Mouse (Mus musculus) kidney, embryonic 14.5 days (tissue): ENCODE measurements around the gene Inf2. TPM values are rescaled to one million over a fixed set of nuclear protein-coding genes. Genes with fewer than 3 reads are reported as not detected.
A peak's percentile ranks its signal among the peaks of the same experiment; 100 is the strongest.

Experiments used
- ATAC-seq: fragments of 200-750 bp; cut with Nextera tagmentation; 2 replicates; pipeline ENCODE4 v1.8.0; 2017; ENCODE audit warnings: moderate number of reproducible peaks, mild to moderate bottlenecking, moderate TSS enrichment, moderate library complexity; ENCODE audit not compliant: low FRiP score, low TSS enrichment
- H3K27ac ChIP-seq: fragments of 300-500 bp; sonication (generic); 2 replicates; pipeline ENCODE4 v1.5.1; 2014; ENCODE audit warnings: low read depth, mild to moderate bottlenecking, low read length, moderate library complexity, mixed read lengths
- H3K27me3 ChIP-seq: fragments of 300-500 bp; sonication (generic); 2 replicates; pipeline ENCODE4 v1.6.1; 2014; ENCODE audit warnings: mild to moderate bottlenecking, low read length; ENCODE audit not compliant: control insufficient read depth, insufficient read depth
- H3K36me3 ChIP-seq: fragments of 300-500 bp; sonication (generic); 2 replicates; pipeline ENCODE4 v1.6.1; 2014; ENCODE audit warnings: low read length, mixed read lengths; ENCODE audit not compliant: control insufficient read depth, insufficient read depth
- H3K4me1 ChIP-seq: fragments of 300-500 bp; sonication (generic); 2 replicates; pipeline ENCODE4 v1.6.1; 2014; ENCODE audit warnings: low read length, mixed read lengths; ENCODE audit not compliant: control insufficient read depth, insufficient read depth
- H3K4me2 ChIP-seq: fragments of 300-500 bp; sonication (generic); replicated peaks from 2 replicates; pipeline ENCODE4 v1.6.1; 2014; ENCODE audit warnings: low read depth, mild to moderate bottlenecking, low read length
- H3K4me3 ChIP-seq: fragments of 300-500 bp; sonication (generic); 2 replicates; pipeline ENCODE4 v1.5.1; 2014; ENCODE audit warnings: mild to moderate bottlenecking, low read length
- H3K9ac ChIP-seq: fragments of 300-500 bp; sonication (generic); 2 replicates; pipeline ENCODE4 v1.6.1; 2014; ENCODE audit warnings: low read depth, mild to moderate bottlenecking, low read length, moderate library complexity
- H3K9me3 ChIP-seq: fragments of 300-500 bp; sonication (generic); 2 replicates; pipeline ENCODE4 v1.6.1; 2016; ENCODE audit warnings: low read length; ENCODE audit not compliant: control insufficient read depth
- WGBS: fragments of 180-500 bp; shearing (Covaris S2); extraction: QIAGEN DNeasy Blood & Tissue Kit; methylation state at CpG from one replicate; pipeline ENCODE4 v1.1.7; 2014; 5-methylcytosine and 5-hydroxymethylcytosine counted together
- polyA plus RNA-seq: library from polyadenylated mRNA; unstranded; fragments of >200 nt; fragmentation: Nextera tagmentation; extraction: Ambion mirVana; gene quantifications from 2 replicates; pipeline ENCODE4 v1.2.1, GENCODE M21; 2014

The Inf2 gene
- polyA plus RNA-seq, 1 experiment from 2014 or later = 5.8 TPM

GRCm38 (mm10) chr12:112651778-112652439, 63.3 kb downstream of the Inf2 start:
- H3K27ac ChIP-seq = no peak overlapping the region
- WGBS = 84% methylated on average over 5 of the region's 5 CpGs
- H3K9ac ChIP-seq = no peak overlapping the region
- no peak overlapping the region for H3K4me2 ChIP-seq
- 0 out of 2 replicates have a peak, but pooled peaks cover 6% of the 10 kb centered on the region for H3K4me1 ChIP-seq
- no peak overlapping the region for H3K4me3 ChIP-seq
- H3K27me3 ChIP-seq = no peaks in the 10 kb centered on the region
- no peaks in the 10 kb centered on the region for H3K9me3 ChIP-seq
- peaks cover 92% of the 10 kb centered on the region for H3K36me3 ChIP-seq
- no peak for ATAC-seq

DNA sequence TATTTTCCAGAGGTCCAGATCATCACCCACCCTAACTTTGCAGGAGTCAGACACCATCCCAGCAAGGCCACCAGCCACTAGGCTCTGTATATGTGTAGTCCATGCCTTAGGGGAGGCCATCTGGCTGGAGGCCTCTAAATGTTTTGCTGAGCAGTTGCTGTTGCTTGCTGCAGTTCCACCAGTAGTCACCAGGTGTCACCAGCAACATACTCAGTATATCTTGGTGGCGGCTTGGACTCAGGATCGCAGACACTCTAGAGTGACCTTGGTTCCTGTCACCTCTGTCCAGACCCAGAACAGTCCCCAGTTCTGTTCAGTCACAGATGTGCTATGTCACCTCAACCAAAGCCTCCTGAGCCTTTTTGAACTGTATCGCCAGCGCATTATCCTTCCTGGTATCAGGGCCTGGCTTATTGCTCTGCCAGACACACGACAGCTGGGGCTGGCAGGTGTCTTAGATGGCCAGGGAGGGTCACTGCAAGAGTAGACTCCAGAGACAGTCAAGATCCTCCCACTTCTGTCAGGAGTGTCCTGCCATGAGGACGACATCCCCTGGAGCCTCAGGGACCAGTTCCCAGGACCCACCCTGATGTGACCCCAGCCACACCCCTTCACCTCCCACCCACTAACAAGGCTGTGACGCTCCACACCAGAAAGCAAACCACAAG, 64.7 kb downstream of the Inf2 start:
- H3K4me2 ChIP-seq = no peak overlapping the region
- H3K9me3 ChIP-seq = no peaks in the 10 kb centered on the region
- peak overlapping the region; percentile 65; the same call in 1 of the 2 replicates for H3K27ac ChIP-seq
- ATAC-seq = peak; percentile 58
- no peak overlapping the region for H3K4me3 ChIP-seq
- H3K4me1 ChIP-seq = 0 out of 2 replicates have a peak, but pooled peaks cover 6% of the 10 kb centered on the region
- WGBS = 35% methylated on average over 7 of the region's 7 CpGs
- H3K27me3 ChIP-seq = no peaks in the 10 kb centered on the region
- H3K9ac ChIP-seq = no peak overlapping the region
- peaks cover 92% of the 10 kb centered on the region for H3K36me3 ChIP-seq

DNA sequence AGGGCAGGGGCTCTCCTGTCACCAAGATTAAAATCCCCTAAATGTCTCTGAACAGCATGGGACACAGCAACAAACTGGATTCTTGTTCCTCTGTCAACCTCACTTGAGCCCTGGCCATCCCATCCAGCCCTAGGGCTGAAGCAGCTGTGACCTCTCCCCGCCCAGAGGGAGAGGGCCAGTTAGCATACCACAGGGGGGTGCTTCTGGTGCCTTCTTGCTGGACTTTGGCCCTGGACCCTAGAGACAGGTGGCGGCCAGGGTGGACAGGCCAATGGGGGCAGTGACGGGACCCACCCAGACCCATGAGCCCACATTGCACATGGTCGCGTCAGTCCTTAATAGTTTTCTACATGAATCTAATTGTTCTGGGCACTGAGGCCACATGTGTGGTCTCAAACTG, 65.5 kb downstream of the Inf2 start:
- H3K36me3 ChIP-seq = peaks cover 92% of the 10 kb centered on the region
- H3K4me2 ChIP-seq = no peak overlapping the region
- no peak overlapping the region; the same call in 1 of the 2 replicates for H3K27ac ChIP-seq
- ATAC-seq = no peak
- no peaks in the 10 kb centered on the region for H3K9me3 ChIP-seq
- 0 out of 2 replicates have a peak, but pooled peaks cover 6% of the 10 kb centered on the region for H3K4me1 ChIP-seq
- no peaks in the 10 kb centered on the region for H3K27me3 ChIP-seq
- H3K4me3 ChIP-seq = no peak overlapping the region
- H3K9ac ChIP-seq = no peak overlapping the region
- 83% methylated on average over 5 of the region's 5 CpGs for WGBS

GRCm38 (mm10) chr12:112658619-112659018, 70.0 kb downstream of the Inf2 start:
- Histone ChIP-seq H3K4me1 (peaks cover 37% of the 10 kb centered on the region), H3K9me3 (no peaks in the 10 kb centered on the region), H3K27ac (no peak overlapping the region), H3K9ac (no peak overlapping the region), H3K27me3 (no peaks in the 10 kb centered on the region), H3K4me3 (no peak overlapping the region), H3K4me2 (no peak overlapping the region), H3K36me3 (peaks cover 98% of the 10 kb centered on the region)
- 91% methylated on average over 7 of the region's 7 CpGs for WGBS
- ATAC-seq = no peak

- no peaks in the 10 kb centered on the region for H3K27me3 ChIP-seq
- no peak overlapping the region for H3K27ac ChIP-seq
- H3K4me3 ChIP-seq = no peak overlapping the region
- peaks cover 41% of the 10 kb centered on the region for H3K4me1 ChIP-seq
- H3K9me3 ChIP-seq = no peaks in the 10 kb centered on the region
- 89% methylated on average over 6 of the region's 6 CpGs for WGBS
- H3K4me2 ChIP-seq = no peak overlapping the region
- H3K36me3 ChIP-seq = peaks cover 98% of the 10 kb centered on the region
- H3K9ac ChIP-seq = no peak overlapping the region
- ATAC-seq = no peak
Measured at GRCm38 (mm10) chr12:112659109-112659508, 70.5 kb downstream of the Inf2 start.

DNA sequence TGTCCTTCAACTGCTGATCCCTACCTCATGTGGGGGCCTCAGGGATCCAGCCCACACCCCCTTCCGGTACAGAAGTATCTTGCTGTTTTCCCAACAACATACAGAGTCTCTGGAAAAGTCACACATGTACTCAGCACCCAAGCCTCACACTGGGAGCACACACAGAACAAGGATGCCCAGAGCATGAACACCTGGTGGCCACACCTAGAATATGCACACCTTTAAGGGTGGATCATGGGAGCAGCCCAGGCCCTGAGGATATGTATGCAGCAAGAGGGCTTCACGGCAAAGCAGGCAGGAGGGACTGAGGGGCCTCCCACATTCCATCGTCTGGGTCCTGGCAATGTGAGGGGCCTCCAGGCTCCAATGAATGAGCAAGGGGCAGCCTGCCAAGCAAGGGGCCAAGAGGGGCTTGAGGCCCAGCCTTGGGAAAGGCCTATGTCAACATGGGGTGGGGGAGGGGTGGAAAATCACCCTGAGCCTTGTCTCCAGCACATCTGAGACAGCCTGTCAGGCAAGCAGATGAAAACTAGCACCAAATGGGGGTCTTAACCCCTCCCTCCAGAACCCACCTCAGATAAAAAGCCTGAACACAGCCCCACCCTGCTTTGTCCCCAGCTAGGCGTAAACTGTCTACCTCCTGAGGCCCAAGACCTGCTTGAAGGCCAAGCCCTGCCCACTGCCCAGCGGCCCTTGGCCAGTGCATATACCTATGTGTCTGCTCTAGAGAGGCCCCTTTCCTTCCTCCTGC, 72.2 kb downstream of the Inf2 start:
- Histone ChIP-seq H3K4me1 (peaks cover 46% of the 10 kb centered on the region), H3K9me3 (no peaks in the 10 kb centered on the region), H3K9ac (peak overlapping the region; percentile 35; the same call in 1 of the 2 replicates), H3K36me3 (peaks cover 92% of the 10 kb centered on the region), H3K27ac (peak overlapping the region; percentile 86), H3K4me2 (peak overlapping the region; percentile 26), H3K4me3 (no peak overlapping the region), H3K27me3 (no peaks in the 10 kb centered on the region)
- 22% methylated on average over 5 of the region's 5 CpGs for WGBS
- peak; percentile 79 for ATAC-seq

- H3K27ac ChIP-seq = peak overlapping the region; percentile 86
- peak overlapping the region; percentile 35; the same call in 1 of the 2 replicates for H3K9ac ChIP-seq
- 73% methylated on average over 3 of the region's 3 CpGs for WGBS
- no peak for ATAC-seq
- H3K4me2 ChIP-seq = peak overlapping the region; percentile 26; the same call in 1 of the 2 replicates
- peaks cover 92% of the 10 kb centered on the region for H3K36me3 ChIP-seq
- peaks cover 51% of the 10 kb centered on the region for H3K4me1 ChIP-seq
- H3K9me3 ChIP-seq = no peaks in the 10 kb centered on the region
- no peaks in the 10 kb centered on the region for H3K27me3 ChIP-seq
- H3K4me3 ChIP-seq = no peak overlapping the region
Measured at GRCm38 (mm10) chr12:112661327-112661605, 72.7 kb downstream of the Inf2 start.

DNA sequence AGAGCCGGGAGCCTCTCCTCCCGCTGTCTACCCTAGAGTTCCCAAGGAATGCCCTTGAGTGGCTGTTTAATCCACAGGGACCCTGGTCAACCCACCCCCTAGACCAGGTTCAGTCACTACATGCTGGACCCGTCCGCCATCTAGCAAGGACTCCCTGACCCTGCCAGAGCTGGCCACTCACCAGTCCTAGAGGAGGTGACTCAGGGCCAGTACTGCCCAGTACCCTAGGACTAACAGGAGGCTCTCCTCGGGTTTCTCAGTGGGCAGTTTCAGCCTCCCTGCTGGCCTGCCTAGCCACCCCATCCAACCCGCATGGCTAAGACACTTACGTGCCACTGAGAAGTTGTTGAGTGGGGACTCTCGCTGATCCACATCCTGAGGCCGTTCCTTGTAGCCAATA, 73.3 kb downstream of the Inf2 start:
- Histone ChIP-seq H3K9me3 (no peaks in the 10 kb centered on the region), H3K4me1 (peaks cover 56% of the 10 kb centered on the region), H3K27ac (peak overlapping the region; percentile 86; the same call in 1 of the 2 replicates), H3K9ac (peak overlapping the region; percentile 18; the same call in 1 of the 2 replicates), H3K4me3 (no peak overlapping the region), H3K36me3 (peaks cover 88% of the 10 kb centered on the region), H3K4me2 (no peak overlapping the region), H3K27me3 (no peaks in the 10 kb centered on the region)
- WGBS = 63% methylated on average over 9 of the region's 9 CpGs
- no peak for ATAC-seq

DNA sequence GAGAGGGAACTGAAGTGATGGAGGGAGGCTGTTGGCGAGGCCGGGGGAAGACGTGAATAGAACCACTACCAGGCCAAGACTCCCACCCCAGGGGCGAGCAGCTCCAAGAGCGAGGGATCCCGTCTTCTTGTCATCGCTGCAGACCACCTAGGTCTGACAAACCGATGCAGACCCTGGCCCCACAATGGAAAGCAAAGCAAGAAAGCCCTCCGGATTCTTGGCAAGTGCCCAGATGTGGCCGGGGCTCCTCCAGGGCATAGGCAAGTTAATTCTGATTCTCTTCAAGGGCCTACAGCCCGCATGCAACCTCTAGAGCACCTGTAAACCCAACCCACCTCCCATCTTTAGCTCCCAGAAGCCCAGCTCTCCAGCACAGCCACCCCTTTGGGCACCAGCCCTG, 74.7 kb downstream of the Inf2 start:
- Histone ChIP-seq H3K27me3 (no peaks in the 10 kb centered on the region), H3K36me3 (peaks cover 86% of the 10 kb centered on the region), H3K27ac (no peak overlapping the region), H3K4me3 (no peak overlapping the region), H3K9ac (peak overlapping the region; percentile 5; the same call in 1 of the 2 replicates), H3K4me1 (peaks cover 58% of the 10 kb centered on the region), H3K4me2 (no peak overlapping the region), H3K9me3 (no peaks in the 10 kb centered on the region)
- WGBS = 85% methylated on average over 11 of the region's 11 CpGs
- ATAC-seq = no peak
